ENCODE assay signal across 27 mouse cellular contexts in genomic region chr2:163587506-163587905, GRCm38 (mm10). TPM values are rescaled to one million over a fixed set of nuclear protein-coding genes. Genes with fewer than 3 reads are reported as not detected.
DNase-seq lines count a peak whose midpoint lies in the region; ATAC-seq and TF ChIP-seq lines count a peak whose summit lies in the region.
"Had no signal": no experiment of that assay in that cellular context is flagged by ENCODE, and none has a peak within 500 bp of the region (broad histone marks: within the 10 kb centered on the region; RNA-seq: fewer than 3 reads in every experiment).

No protein-coding gene starts in this region.

- H3K4me1 ChIP-seq in forebrain, postnatal 0 days (ENCODE audit: insufficient read depth), result no peaks in the 10 kb centered on the region
- peaks cover 4% of the 10 kb centered on the region for H3K4me1 ChIP-seq in forebrain, embryonic 10.5 days
- H3K4me1 ChIP-seq in liver, postnatal 0 days (ENCODE audit: insufficient read depth), result peaks cover 32% of the 10 kb centered on the region
- H3K4me1 ChIP-seq in liver, embryonic 12.5 days, result peaks cover 17% of the 10 kb centered on the region
- H3K4me1 ChIP-seq: forebrain, embryonic 12.5 days; hindbrain, embryonic 15.5 days had no signal

- H3K27ac ChIP-seq in forebrain, postnatal 0 days (ENCODE audit: low read depth, low read length), result no peak overlapping the region
- no peak overlapping the region for H3K27ac ChIP-seq in forebrain, embryonic 10.5 days
- peak overlapping the region; percentile 90 for H3K27ac ChIP-seq in liver, postnatal 0 days (ENCODE audit: low read depth)
- H3K27ac ChIP-seq in liver, embryonic 12.5 days, result no peak overlapping the region
- H3K27ac ChIP-seq: embryonic facial prominence, embryonic 12.5 days; forebrain, embryonic 12.5 days; heart, adult 2 months; heart, embryonic 15.5 days; hindbrain, embryonic 15.5 days; kidney, embryonic 15.5 days; left cerebral cortex, adult 2 months; midbrain, embryonic 10.5 days had no signal

- no peaks in the 10 kb centered on the region for H3K9me3 ChIP-seq in forebrain, postnatal 0 days (ENCODE audit: low read length)
- no peaks in the 10 kb centered on the region for H3K9me3 ChIP-seq in forebrain, embryonic 10.5 days
- H3K9me3 ChIP-seq in liver, postnatal 0 days (ENCODE audit: low read length), result no peaks in the 10 kb centered on the region
- no peaks in the 10 kb centered on the region for H3K9me3 ChIP-seq in liver, embryonic 12.5 days (replicated peaks)
- H3K9me3 ChIP-seq: embryonic facial prominence, embryonic 12.5 days; forebrain, embryonic 12.5 days; heart, embryonic 15.5 days; hindbrain, embryonic 15.5 days; kidney, embryonic 15.5 days; midbrain, embryonic 10.5 days had no signal

- H3K4me2 ChIP-seq in forebrain, postnatal 0 days (ENCODE audit: low read depth), result no peak overlapping the region
- no peak overlapping the region for H3K4me2 ChIP-seq in liver, postnatal 0 days (ENCODE audit: low read depth, low read length)
- H3K4me2 ChIP-seq in liver, embryonic 12.5 days, result no peak overlapping the region
- H3K4me2 ChIP-seq: embryonic facial prominence, embryonic 12.5 days; forebrain, embryonic 12.5 days; heart, embryonic 15.5 days; hindbrain, embryonic 15.5 days; kidney, embryonic 15.5 days had no signal

- no peak for TF ChIP-seq CTCF in forebrain, postnatal 0 days (IDR thresholded peaks at IDR 0.05; ENCODE audit: low read depth)
- no peak for TF ChIP-seq CTCF in liver, postnatal 0 days (IDR thresholded peaks at IDR 0.05; ENCODE audit: low read depth)

- no peak for TF ChIP-seq EP300 in liver, postnatal 0 days (IDR thresholded peaks at IDR 0.05; ENCODE audit: low read depth)

- no peaks in the 10 kb centered on the region for H3K36me3 ChIP-seq in forebrain, postnatal 0 days (ENCODE audit: insufficient read depth)
- H3K36me3 ChIP-seq in forebrain, embryonic 10.5 days (replicated peaks), result no peaks in the 10 kb centered on the region
- no peaks in the 10 kb centered on the region for H3K36me3 ChIP-seq in liver, postnatal 0 days (replicated peaks; ENCODE audit: insufficient read depth, low read length)
- no peaks in the 10 kb centered on the region for H3K36me3 ChIP-seq in liver, embryonic 12.5 days
- H3K36me3 ChIP-seq: embryonic facial prominence, embryonic 12.5 days; forebrain, embryonic 12.5 days; heart, embryonic 15.5 days; hindbrain, embryonic 15.5 days; kidney, embryonic 15.5 days; midbrain, embryonic 10.5 days had no signal

- ATAC-seq in forebrain, postnatal 0 days, result 0 out of 2 replicates have a peak, but pooled peaks have one; percentile 12
- ATAC-seq in liver, postnatal 0 days, result peak; percentile 58
- no peak for ATAC-seq in liver, embryonic 12.5 days
- ATAC-seq in granulocyte monocyte progenitor cell, adult 5-6 weeks (replicated peaks; ENCODE audit: poor library complexity, severe bottlenecking), result peak; percentile 55
- peak; percentile 60 for ATAC-seq in neutrophil, adult 5-6 weeks (ENCODE audit: extremely low read depth, insufficient number of reproducible peaks, low FRiP score, poor library complexity, severe bottlenecking)
- ATAC-seq: CD4-positive, CD25-positive, alpha-beta regulatory T cell, adult 4 months; intestine, embryonic 16.5 days; midbrain, embryonic 16.5 days had no signal

- DNase-seq in forebrain, postnatal 0 days, result no peak
- no peak for DNase-seq in forebrain, embryonic 10.5 days (ENCODE audit: extremely low spot score, low spot score)
- DNase-seq in liver, postnatal 0 days, result peak; percentile 47
- no peak for DNase-seq in layer of hippocampus, adult 9-11 months
- no peak for DNase-seq in cerebellum, postnatal 4 days (ENCODE audit: low spot score in 2 of 2)
- DNase-seq: adrenal gland, postnatal 25 days; cerebellum, adult 11-12 months; cerebellum, postnatal 10 days; gastrocnemius, postnatal 14 days; heart, adult 2 months; heart, postnatal 4 days; kidney, postnatal 4 days; lung, adult 2 months; thymus, postnatal 25 days had no signal

- H3K4me3 ChIP-seq in forebrain, postnatal 0 days (ENCODE audit: low read depth, low read length), result no peak overlapping the region
- H3K4me3 ChIP-seq in forebrain, embryonic 10.5 days, result no peak overlapping the region
- no peak overlapping the region for H3K4me3 ChIP-seq in liver, postnatal 0 days (ENCODE audit: low read depth, low read length)
- no peak overlapping the region for H3K4me3 ChIP-seq in liver, embryonic 12.5 days
- H3K4me3 ChIP-seq: embryonic facial prominence, embryonic 12.5 days; forebrain, embryonic 12.5 days; heart, adult 2 months; heart, embryonic 15.5 days; hindbrain, embryonic 15.5 days; kidney, embryonic 15.5 days; left cerebral cortex, adult 2 months; midbrain, embryonic 10.5 days had no signal

- no peak overlapping the region for H3K9ac ChIP-seq in forebrain, postnatal 0 days
- H3K9ac ChIP-seq in liver, postnatal 0 days (replicated peaks), result no peak overlapping the region; the same call in 1 of the 2 replicates
- no peak overlapping the region for H3K9ac ChIP-seq in liver, embryonic 12.5 days
- H3K9ac ChIP-seq: embryonic facial prominence, embryonic 12.5 days; forebrain, embryonic 12.5 days; heart, embryonic 15.5 days; hindbrain, embryonic 15.5 days; kidney, embryonic 15.5 days had no signal

- WGBS in forebrain, postnatal 0 days, result 74% methylated on average over 5 of the region's 5 CpGs
- WGBS in forebrain, embryonic 10.5 days, result 84% methylated on average over 5 of the region's 5 CpGs
- 32% methylated on average over 5 of the region's 5 CpGs for WGBS in liver, postnatal 0 days (ENCODE audit: insufficient replicate concordance)
- WGBS in liver, embryonic 12.5 days (ENCODE audit: insufficient replicate concordance), result 41% methylated on average over 5 of the region's 5 CpGs

- H3K27me3 ChIP-seq in forebrain, postnatal 0 days (ENCODE audit: insufficient read depth, low read length), result no peaks in the 10 kb centered on the region
- H3K27me3 ChIP-seq in forebrain, embryonic 10.5 days (ENCODE audit: poor library complexity, severe bottlenecking), result no peaks in the 10 kb centered on the region
- H3K27me3 ChIP-seq in liver, postnatal 0 days (ENCODE audit: insufficient read depth, low read length), result no peaks in the 10 kb centered on the region
- no peaks in the 10 kb centered on the region for H3K27me3 ChIP-seq in liver, embryonic 12.5 days (replicated peaks)
- H3K27me3 ChIP-seq: embryonic facial prominence, embryonic 12.5 days; forebrain, embryonic 12.5 days; heart, embryonic 15.5 days; hindbrain, embryonic 15.5 days had no signal

RNA-seq across cellular contexts. Expression of gene Ttpal, which starts 14.6 kb away (rescaled TPM):
- total RNA-seq in forebrain, postnatal 0 days (2014; rRNA removed), result 80.6 and 89.2 TPM in 2 replicates
- polyA plus RNA-seq in forebrain, postnatal 0 days (2015; fragmentation: Nextera tagmentation; extraction: Ambion mirVana), result 23.5 and 32.1 TPM in 2 replicates
- polyA plus RNA-seq in forebrain, embryonic 10.5 days (2016; fragmentation: Nextera tagmentation; extraction: Ambion mirVana), result 32.3 and 34.5 TPM in 2 replicates
- 6.7 and 9.5 TPM in 2 replicates for polyA plus RNA-seq in liver, postnatal 0 days (2015; fragmentation: Nextera tagmentation; extraction: Ambion mirVana)
- 18.2 and 20.4 TPM in 2 replicates for polyA plus RNA-seq in liver, embryonic 12.5 days (2016; fragmentation: Nextera tagmentation; extraction: Ambion mirVana)
- total RNA-seq in granulocyte monocyte progenitor cell, adult 5-6 weeks (2014; fragmentation: Nextera tagmentation), result 21.1 and 21.8 TPM in 2 replicates
- total RNA-seq in granulocyte monocyte progenitor cell, adult 5-6 weeks (2017), result 12.7 and 13.3 TPM in 2 replicates
- 79.6 and 87.1 TPM in 2 replicates for total RNA-seq in neutrophil, adult 5-6 weeks (2017)

RNA-seq across cellular contexts. Expression of gene Serinc3, which starts 57.4 kb away (rescaled TPM):
- 81.9 and 98.2 TPM in 2 replicates for total RNA-seq in forebrain, postnatal 0 days (2014; rRNA removed)
- 26.4 and 31.7 TPM in 2 replicates for polyA plus RNA-seq in forebrain, postnatal 0 days (2015; fragmentation: Nextera tagmentation; extraction: Ambion mirVana)
- 22.1 and 24.1 TPM in 2 replicates for polyA plus RNA-seq in forebrain, embryonic 10.5 days (2016; fragmentation: Nextera tagmentation; extraction: Ambion mirVana)
- 79.9 and 92.7 TPM in 2 replicates for polyA plus RNA-seq in liver, postnatal 0 days (2015; fragmentation: Nextera tagmentation; extraction: Ambion mirVana)
- 127 and 132 TPM in 2 replicates for polyA plus RNA-seq in liver, embryonic 12.5 days (2016; fragmentation: Nextera tagmentation; extraction: Ambion mirVana)
- 505 and 572 TPM in 2 replicates for total RNA-seq in granulocyte monocyte progenitor cell, adult 5-6 weeks (2014; fragmentation: Nextera tagmentation)
- total RNA-seq in granulocyte monocyte progenitor cell, adult 5-6 weeks (2017), result 503 and 505 TPM in 2 replicates
- total RNA-seq in neutrophil, adult 5-6 weeks (2017), result 754 and 769 TPM in 2 replicates
